Mouse (Mus musculus): ENCODE results near the gene Tmprss6. TPM values are rescaled to one million over a fixed set of nuclear protein-coding genes. Genes with fewer than 3 reads are reported as not detected.

Gene Tmprss6
- total RNA-seq, 2 experiments from 2014 or later, result 0.10 to 1.0 TPM

- no peak for DNase-seq (ENCODE audit: low spot score in 2 of 2)
- intact Hi-C loops (cut with DNase I), result no loop called here
Observed at GRCm38 (mm10) chr15:78395478-78395962, 72.9 kb downstream of the Tmprss6 start, which contains the start of gene Tex33. Tex33 (minus strand) TSS chr15:78395912.

- intact Hi-C loops (cut with DNase I), result no loop called here
- no peak for DNase-seq (ENCODE audit: low spot score in 2 of 2)
Observed at GRCm38 (mm10) chr15:78390855-78391254, 77.6 kb downstream of the Tmprss6 start.

Other genes starting within 250 kb of the Tmprss6 start
- 1 to 10 TPM; 1.2 TPM for gene Ncf4, start 223.8 kb downstream of the Tmprss6 start, total RNA-seq (2021)
- gene Csf2rb2, start 162.9 kb downstream of the Tmprss6 start, total RNA-seq (2021), result under 1 TPM; 0.39 to 0.59 TPM
- gene Csf2rb, start 142.9 kb downstream of the Tmprss6 start, total RNA-seq (2021), result 1 to 10 TPM; 1.2 TPM
- gene Tex33, start 72.7 kb downstream of the Tmprss6 start, total RNA-seq (2021), result not detected
- gene Tst, start 62.7 kb downstream of the Tmprss6 start, total RNA-seq (2021), result 10 to 100 TPM; 28.1 to 36.3 TPM
- gene Mpst, start 62.2 kb downstream of the Tmprss6 start, total RNA-seq (2021), result 10 to 100 TPM; 32.9 to 37.0 TPM
- gene Kctd17, start 40.1 kb downstream of the Tmprss6 start, total RNA-seq (2021), result 100 to 1,000 TPM; 349 TPM
- under 1 TPM; 0.16 to 0.20 TPM for gene Il2rb, start 26.6 kb upstream of the Tmprss6 start, total RNA-seq (2021)
- gene C1qtnf6, start 62.8 kb upstream of the Tmprss6 start, total RNA-seq (2021), result 1 to 10 TPM; 2.0 to 2.5 TPM
- gene Sstr3, start 76.1 kb upstream of the Tmprss6 start, total RNA-seq (2021), result 10 to 100 TPM; 21.3 to 22.4 TPM
- gene Rac2, start 104.1 kb upstream of the Tmprss6 start, total RNA-seq (2021), result 1 to 10 TPM; 2.7 to 4.3 TPM
- 10 to 100 TPM in 1 of 2 experiments, 1 to 10 TPM in 1; 8.7 to 11.9 TPM for gene Cyth4, start 128.4 kb upstream of the Tmprss6 start, total RNA-seq (2021)

Measured in left cerebral cortex, postnatal 36 days (tissue).